Mouse (Mus musculus): ENCODE measurements at regions not wholly inside any gene's neighbourhood (a gene's known extent, or its start where the extent isn't known, plus 50 kb on each side); places are given as distances from the start of the nearest gene placed in this dataset.

- peak; percentile 59 to 74 for DNase-seq
Measured at GRCm38 (mm10) chr11:57958233-57958632, 50.6 kb upstream of the Larp1 start.

GRCm38 (mm10) chr11:57956909-57957308, 52.0 kb upstream of the Larp1 start:
- no peak for DNase-seq

GRCm38 (mm10) chr11:57956076-57956475, 52.8 kb upstream of the Larp1 start:
- DNase-seq = no peak

- DNase-seq = no peak
Measured at GRCm38 (mm10) chr11:57955476-57955875, 53.4 kb upstream of the Larp1 start.

DNA sequence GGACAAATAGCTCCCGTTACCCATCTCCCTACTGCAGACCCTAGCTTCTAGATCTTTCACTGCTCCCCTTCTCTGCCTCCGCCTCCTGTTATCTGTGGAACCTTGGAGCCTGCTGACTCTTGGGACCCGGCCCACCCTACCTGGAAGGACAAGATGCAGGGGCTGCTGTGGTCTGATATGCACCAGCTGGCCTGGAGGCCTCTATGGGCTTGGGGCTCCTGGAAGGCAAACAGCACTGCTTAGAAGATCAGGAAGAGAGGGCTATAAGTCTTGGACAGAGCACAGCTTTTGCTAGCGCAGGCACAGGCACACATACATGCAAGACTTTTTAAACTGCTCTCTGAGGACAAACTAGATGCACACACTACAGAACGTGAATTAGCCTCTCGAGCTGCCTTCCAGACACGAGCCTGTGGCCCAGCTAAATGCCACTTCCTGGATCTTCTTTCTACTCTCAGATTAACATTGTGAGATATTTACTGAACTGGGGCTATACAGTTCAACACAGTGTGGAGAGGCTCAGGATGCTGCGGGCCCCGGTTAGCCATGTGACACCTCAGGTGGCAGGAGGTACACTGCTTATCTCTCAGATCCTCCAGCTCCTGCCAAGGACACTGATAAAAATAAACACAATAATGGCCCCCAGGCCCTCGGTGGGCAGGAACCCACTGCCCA, 54.2 kb upstream of the Larp1 start:
- no peak for DNase-seq

GRCm38 (mm10) chr11:57953694-57954093, 55.2 kb upstream of the Larp1 start:
- DNase-seq = no peak

DNA sequence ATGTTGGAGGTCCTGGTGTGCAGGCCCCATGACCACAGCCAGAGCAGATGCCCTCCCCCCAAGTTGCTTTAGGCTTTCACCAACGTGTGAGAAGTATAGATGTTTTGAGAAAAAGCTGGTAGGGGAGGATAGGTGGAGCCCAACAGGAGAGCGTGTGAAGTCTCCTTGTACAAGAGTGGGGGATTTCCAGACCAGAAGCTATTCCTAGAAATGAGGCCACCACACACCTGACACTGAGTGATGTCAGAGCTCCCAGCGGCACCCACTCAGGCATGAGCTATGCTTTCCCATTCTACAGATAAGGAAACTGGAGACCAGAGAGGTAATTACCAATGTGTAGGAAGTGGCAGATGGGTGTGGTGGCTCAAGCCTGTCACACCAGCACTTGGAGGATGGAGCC, 56.2 kb upstream of the Larp1 start:
- no peak for DNase-seq

DNA sequence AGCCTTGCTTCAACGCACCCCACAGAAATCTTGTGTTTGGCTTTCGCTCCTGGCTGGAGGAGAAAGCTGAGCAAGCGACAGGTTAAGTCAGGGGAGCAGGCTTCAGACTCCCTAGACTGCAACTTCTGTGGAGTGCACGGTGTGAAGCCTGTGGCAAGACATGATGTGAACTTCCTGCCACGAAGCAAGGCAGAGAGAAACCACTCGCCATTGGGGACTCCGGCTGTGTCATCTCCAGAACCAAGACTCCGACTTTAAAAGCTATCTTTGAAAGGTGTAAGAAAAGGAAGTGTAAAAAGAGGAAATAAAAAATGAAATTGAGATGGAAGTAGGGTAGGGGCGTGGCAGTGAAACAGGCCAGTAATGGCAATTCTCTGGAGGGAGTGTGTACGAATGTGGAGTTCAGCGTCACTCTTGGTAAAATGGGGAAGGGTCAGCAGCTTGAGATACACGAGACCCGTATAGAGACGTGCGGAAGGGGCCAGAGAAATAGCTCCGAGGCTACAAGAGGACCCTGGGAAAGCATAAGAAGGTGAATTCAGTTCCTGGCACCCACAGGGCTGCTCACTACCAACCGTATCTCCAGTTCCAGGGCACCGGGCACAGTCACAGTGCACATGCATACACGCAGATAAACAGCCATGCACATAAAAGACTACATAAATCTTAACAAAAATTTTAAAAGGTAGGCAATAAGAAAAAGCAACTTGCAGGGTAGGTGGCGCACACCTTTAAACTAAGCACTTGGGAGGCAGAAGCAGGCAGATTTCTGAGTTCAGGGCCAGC, 57.1 kb upstream of the Larp1 start:
- DNase-seq = no peak

GRCm38 (mm10) chr11:57950989-57951388, 57.9 kb upstream of the Larp1 start:
- DNase-seq = no peak

- no peak for DNase-seq
Measured at GRCm38 (mm10) chr11:57949067-57949466, 59.8 kb upstream of the Larp1 start.

- no peak for DNase-seq
Measured at GRCm38 (mm10) chr11:57947347-57947746, 61.5 kb upstream of the Larp1 start.

DNA sequence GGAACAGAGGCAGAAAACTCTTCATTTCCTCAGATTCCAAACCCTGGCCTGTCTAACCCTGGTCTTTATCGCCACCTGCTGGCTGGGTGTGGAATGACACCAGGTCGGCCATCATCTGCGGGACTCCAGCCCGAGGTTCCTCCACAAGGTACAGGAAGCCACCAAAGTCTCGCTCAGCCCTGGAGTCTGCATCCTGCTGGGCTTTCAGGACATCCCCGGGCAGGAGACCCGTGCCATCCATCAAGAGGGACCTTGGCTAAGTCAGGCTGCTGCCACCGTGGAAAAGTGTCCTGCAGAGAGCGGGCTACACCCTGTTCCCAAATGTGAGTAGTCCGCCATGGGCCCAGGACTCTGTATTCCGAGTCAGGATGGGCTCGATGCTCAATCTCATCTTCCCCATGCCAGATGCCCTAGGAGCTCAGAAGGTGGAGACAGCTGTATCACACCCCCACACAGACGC, 74.4 kb upstream of the Larp1 start:
- peak; percentile 72 to 83 for DNase-seq

DNA sequence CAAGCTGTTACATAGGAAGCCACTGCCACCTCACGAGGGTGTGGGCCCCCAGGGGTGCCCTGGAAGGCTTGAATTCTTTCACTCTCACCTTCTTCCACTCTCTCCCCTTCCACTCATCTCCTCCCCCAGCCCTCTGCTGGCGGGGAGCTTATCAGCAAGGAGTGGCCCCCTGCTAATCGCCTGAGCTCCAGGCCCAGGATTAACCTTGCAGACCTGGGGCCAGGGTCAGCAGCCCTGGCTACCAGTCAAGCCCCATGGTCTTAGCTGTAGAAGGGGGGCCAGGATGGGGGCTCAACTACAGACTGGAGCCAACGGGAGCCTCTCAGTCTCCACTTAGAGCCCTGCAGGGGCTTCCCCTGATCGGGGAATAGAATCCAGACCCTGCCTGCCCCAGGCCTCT, 75.8 kb upstream of the Larp1 start:
- no peak for DNase-seq

GRCm38 (mm10) chr11:57929506-57929905, 79.4 kb upstream of the Larp1 start:
- no peak for DNase-seq

GRCm38 (mm10) chr11:57920263-57920662, 87.6 kb upstream of the Hand1 start:
- DNase-seq = no peak

DNA sequence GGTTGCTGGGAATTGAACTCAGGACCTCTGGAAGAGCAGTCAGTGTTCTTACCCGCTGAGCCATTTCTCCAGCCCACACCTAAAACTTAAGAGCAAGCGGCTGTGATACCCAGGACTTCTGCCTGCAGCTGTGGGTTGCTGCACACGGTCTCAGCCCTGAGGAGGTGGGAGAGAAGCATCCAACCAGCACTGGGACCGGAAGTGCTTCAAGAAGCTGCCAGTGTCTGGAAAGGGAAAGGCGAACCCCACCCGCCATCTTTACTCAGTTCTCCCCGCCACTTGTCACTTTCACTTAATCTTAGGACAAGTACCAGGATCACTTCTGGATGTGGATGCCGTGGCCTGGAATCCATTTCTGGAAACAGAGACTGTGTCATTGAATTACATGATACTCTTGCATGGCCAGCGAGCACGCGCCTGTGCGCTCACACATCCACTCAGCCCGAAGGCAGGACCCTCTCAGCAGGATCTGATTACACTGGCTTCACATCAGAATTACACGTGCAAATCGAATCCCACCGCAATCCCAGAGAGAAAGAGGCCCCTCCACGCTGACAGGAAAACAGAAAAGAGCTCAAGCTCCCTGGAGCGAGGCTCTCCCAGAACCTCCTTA, 85.9 kb upstream of the Hand1 start:
- no peak for DNase-seq

DNA sequence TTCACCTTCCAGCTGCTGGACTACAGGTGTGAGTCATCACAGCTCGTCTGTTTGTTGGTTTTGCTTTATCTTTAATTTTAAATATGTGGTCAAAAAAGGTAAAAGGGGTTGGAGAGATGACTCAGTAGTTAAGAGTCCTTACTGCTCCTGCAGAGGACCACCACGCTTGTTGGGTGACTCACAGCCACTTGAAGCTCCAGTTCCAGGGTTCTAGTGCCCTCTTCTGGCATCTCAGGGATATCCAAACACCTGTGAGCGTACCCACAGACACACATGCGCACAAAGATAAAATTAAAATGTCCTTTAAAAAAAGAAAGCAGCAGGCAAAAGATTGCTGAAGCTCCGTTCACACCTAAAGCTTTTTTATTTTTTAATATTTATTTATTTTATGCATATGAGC, 85.4 kb upstream of the Hand1 start:
- DNase-seq = no peak

DNA sequence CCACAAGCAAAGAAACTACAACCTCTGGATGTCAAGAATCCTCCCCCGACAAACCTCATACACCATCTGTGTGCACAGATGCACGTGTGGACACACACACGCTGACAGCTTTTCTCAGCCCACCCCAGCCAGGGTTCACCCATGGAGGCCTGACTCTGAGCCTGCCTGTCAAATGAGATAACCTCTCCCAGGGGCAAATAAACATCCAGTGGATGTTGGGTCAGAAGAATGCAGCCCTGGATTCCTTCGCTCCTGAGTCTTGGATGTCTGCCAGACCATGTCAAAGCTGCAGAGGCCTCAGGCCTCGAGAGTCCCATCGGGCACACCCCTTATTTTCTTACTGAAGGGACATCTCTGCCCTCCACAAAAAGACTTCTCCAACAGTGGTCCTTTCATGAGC, 83.4 kb upstream of the Hand1 start:
- peak; percentile 14 to 23 for DNase-seq

- no peak for DNase-seq
Measured at GRCm38 (mm10) chr11:57913801-57914560, 81.4 kb upstream of the Hand1 start.

GRCm38 (mm10) chr11:57913020-57913699, 80.5 kb upstream of the Hand1 start:
- no peak for DNase-seq

- no peak for DNase-seq
Measured at GRCm38 (mm10) chr11:57911698-57912283, 79.2 kb upstream of the Hand1 start.

- DNase-seq = no peak
Measured at GRCm38 (mm10) chr11:57904216-57904615, 71.6 kb upstream of the Hand1 start.
